Mouse (Mus musculus): ENCODE data around the gene Smyd1.

Smyd1 gene

DNA sequence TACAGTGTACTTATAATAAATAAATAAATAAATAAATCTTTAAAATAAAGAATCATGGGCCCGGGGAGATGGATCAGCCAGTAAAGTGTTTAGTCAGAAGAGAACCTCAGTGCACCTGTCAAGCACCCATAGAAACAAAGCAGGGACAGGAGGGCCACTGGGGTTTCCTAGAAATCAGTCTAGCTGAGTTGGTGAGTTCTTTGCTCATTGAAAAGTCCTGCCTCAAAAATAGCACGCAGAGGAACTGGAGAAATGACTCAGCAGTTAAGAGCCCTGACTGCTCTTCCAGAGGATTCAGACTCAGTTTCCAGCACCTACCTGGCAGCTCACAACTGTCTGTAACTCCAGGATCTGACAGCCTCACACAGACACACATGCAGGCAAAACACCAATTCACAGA lies 63.5 kb downstream of the Smyd1 start:
- DNase-seq: no peak

DNA sequence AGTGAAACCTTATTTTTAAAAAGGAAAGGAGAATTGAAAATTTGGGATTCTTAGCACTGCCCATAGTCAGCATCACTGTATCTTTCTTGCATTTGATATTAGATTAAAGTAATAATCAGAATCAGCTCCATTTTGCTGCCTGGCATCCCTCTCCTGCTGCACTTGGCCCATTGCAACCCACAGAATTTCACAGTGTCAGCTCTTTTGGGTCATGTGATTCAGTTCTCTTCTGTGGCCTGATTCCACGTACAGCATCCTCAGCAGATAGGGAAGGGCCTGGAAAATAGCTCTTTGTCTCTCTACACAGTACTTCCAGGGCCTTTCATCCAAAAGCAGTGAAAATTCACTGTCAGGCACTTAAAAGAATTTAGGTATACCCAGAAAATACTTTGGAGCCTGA lies 64.7 kb downstream of the Smyd1 start:
- DNase-seq: no peak

DNA sequence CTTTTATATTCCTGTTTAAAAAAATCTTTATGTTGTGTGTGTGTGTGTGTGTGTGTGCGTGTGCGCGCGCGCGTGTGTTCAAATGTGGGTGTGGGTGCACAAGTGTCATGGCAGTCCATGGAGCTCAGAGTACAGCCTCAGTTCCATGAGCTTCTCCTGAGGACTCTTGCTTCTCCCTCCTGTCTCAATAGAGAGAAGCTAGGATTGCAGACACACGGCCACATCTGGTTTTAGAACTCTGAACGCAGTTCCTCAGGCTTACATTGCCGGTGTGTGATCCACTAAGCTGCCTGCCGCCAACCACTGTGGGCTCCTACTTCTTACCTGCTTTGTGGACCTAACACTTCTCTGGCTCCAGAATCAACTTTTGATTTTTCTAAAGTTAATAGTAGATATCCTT lies 65.9 kb downstream of the Smyd1 start:
- DNase-seq: no peak

DNA sequence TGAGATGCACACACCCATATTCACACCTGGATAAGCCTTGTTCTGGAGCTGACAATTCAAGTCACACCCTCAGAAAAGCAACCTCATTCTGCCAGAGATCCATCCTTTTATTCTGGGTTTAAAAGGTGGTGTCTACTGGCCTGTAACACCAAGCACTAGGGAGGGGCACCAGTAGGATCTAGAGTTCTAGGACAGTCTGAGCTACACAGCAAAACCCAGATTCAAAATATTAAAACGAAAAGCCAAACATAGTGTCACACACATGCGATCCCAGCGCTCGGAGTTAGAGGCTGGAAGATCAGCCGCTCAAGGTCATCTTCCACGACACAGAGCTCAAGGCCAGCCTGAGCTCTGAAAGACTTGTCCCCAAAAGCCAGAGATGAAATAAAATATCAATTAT lies 67.6 kb downstream of the Smyd1 start:
- DNase-seq: no peak

DNA sequence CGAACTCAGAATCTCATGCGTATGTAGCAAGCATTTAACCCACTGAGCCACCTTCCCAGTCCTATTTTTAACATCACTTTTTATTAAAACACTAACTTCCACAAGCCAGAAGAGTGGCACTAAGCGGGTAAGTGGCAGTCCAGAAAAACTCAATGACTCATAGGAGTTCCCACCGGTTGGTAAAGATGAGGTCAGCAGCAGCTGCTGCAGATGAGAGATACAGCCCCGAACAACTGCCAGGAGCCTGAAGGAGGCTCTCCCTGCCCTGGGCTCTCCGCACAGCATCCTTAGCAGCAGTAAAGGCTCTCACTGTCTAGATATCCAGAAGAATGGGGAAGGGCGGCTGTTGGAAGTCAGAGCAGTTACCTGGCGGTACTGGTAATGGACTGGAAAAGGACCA lies 71.1 kb downstream of the Smyd1 start:
- no peak for DNase-seq

DNA sequence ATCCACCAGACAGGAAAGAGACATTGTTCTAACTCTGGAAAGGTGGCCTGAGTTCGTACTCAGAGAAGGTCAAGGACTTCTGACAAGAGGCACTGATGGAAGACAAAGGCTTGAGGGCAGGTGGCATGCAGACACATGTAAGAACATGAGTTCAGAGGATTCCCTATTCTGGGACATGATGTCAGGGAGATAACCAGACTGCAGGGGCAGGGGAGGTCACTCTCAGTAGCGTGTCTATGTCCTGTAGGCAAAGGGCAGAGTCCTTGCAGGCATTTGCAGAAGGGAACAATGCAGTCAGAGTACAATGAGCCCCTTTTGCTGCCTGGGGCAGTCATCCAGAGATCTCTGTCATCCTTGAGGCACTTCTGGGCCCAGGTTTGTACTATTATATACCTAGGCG lies 72.4 kb downstream of the Smyd1 start:
- no peak for DNase-seq

DNA sequence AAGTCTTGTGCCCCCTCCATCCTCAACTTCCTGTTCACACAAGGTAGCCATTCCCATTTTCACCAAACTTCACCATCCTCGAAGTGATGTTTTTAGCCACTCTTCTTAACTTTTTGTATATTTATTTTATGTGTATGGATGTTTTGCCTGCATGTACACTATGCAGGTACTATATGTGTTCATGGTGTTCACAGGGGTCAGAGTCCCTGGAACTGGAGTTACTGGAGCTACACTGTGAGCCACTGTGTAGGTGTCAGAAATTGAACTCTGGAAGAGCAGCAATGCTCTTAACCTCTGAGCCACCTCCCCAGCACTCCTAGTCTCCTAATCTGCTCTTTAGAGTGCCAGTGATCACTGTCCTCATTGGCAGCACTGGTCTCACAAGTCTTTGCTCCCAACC lies 73.6 kb downstream of the Smyd1 start:
- DNase-seq: no peak

DNA sequence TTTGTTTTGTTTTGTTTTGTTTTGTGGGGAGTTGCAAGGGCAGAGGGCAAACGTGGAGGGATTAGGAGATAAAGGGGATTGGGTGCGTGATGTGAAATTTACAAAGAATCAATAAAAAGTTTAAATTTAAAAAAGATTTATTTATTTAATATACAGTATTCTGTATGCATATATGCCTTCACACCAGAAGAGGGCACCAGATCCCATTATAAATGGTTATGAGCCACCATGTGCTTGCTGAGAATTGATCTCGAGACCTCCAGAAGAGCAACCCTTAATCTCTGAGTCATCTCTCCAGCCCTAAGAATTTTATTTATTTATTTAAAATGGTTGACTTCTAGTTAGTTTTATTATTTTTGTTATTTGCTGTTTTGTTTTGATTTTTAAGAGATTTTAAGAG lies 78.8 kb downstream of the Smyd1 start:
- DNase-seq: no peak

DNA sequence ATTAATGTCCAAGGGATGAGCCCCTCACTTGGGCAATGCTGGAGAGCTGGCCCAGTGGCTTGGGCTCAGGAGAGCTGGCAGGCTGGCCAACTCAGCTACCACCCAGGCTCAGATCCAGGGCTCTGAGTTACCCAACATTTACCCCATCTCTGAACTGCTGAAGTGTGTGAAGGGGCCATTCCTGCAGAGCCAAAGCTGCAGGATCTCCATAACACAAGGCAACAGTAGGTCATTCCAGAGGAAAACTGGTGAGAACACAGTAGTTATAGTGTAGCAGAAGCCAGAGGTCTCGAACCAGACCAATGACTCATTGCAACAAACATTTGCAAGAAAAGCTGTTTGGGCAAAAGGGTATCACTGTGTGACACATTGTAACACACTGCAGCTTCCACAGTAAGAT lies 79.2 kb downstream of the Smyd1 start:
- no peak for DNase-seq

DNA sequence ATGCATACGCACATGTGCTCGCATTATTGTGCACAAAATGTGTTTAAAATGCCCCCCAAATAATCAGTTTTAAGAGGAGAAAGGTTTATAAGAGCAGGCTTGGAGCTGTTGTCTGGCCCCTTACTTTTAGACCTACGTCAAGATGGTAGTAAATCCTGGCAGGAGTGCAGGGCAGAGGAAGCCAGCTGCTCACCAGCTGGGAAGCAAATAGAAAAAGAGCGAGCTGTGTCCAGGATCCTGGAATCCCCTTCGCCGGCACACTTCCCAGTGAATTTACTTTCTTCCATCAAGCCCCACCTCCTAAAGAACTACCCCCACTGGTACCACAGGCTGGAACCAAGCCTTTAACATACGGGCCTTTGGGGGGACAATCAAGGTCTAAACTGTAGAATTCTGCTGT lies 81.2 kb downstream of the Smyd1 start:
- DNase-seq: no peak

DNA sequence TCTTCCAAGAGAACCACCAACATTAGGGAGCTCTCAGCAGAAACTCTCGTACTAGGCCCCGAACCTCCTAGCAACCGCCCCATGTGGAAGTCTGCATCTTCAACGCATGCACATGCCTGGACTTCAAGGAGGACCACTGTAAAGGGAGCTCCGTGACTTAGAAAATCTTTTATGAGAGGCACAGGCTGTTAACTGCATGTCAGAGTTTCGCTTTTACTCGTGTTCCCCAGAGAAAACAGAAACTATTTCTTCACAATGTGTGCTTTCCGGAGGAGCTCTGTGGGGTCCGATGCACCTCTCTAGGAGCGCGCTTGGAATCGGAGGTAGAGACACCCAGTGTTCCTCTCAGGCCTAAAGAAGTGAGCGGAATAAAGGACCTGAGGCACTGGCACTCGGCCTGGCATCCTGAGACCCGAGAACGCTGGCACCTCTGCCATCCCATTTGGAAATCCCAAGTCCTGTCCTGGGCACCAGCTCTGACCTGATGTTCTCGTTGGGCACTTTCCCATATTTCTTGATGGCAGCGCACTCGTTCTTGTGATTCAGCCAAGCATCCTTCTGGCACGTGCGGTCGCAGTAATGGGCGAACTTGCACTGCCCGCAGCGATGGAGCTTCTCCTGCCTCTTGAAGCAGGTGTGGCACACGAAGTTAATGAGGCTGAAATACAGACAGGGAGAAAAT lies 82.8 kb downstream of the Smyd1 start:
- DNase-seq: no peak

DNA sequence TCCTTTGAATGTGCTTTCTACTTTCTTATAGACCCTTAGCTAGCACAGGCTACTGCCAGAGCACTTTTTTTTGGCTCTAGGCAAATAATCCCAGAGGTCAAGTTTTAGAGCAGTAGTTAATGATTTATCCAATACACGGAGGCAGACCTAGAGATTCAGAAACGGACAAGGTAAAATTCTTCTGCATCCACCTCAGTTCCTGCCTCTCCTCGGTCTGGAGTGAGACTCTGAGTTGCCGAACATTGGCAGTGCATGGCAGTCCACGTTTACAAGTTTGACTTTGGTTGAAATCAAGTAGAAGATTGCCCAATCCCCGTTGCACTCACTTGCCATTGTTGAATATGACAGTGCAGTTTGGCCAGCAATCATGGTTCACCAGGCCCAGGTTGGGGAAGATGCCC lies 85.0 kb downstream of the Smyd1 start:
- no peak for DNase-seq

DNA sequence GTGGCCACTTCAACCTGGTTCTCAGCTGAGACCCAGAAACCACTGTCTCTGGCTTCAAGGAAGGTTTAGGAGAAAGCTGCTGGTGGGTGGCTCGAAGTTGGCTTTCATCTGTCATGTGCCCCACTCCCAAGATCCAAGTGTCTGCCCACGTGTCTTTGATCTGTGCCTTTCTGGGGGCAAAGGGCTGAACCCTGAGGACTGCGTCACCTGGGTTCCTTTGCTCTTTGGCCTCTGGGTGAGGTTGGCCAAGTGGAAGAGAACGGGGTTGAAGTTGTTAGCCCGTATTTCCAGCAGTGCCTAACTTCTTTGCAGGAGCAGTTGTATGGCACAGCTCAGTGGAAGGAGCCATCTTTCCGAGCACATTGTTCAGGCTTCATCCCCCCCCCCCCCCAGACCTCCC lies 85.5 kb downstream of the Smyd1 start:
- DNase-seq: no peak

DNA sequence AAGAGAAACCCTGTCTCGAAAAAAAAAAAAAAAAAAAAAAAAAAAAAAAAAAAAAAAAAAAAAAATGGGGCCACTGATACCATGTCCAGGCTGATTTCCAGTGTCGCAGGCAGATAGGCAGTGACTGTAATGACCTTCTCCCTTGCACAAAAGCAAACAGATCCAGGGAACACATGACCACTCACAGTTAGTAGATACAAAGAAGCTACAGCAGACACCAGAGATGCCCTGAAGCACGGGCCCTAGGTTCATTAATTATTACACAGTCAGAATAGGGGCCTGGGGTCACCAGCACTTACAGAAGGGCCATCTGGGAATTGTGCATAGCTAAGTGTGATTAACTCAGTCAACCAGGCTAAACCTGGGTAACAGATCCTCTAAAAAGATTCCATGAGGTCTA lies 86.1 kb downstream of the Smyd1 start:
- no peak for DNase-seq

DNA sequence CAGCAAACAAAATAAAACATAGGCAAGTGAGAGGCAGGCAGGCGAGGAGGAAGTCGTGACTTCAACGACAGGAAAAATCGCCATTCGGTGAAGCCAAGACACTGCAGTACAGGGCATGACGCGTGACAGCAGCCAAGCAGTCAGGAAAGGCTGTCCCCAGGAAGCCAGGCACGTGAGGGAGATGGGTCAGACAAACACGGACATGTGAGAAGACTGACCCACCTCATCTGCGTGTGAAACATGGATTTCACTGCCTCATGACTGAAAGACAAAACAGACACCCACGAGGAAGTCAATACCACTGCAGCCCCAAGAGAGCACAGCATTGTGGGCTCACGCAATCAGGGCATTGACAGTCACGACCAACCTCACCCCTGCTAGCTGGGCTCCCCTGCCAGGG lies 86.9 kb downstream of the Smyd1 start:
- DNase-seq: no peak

DNA sequence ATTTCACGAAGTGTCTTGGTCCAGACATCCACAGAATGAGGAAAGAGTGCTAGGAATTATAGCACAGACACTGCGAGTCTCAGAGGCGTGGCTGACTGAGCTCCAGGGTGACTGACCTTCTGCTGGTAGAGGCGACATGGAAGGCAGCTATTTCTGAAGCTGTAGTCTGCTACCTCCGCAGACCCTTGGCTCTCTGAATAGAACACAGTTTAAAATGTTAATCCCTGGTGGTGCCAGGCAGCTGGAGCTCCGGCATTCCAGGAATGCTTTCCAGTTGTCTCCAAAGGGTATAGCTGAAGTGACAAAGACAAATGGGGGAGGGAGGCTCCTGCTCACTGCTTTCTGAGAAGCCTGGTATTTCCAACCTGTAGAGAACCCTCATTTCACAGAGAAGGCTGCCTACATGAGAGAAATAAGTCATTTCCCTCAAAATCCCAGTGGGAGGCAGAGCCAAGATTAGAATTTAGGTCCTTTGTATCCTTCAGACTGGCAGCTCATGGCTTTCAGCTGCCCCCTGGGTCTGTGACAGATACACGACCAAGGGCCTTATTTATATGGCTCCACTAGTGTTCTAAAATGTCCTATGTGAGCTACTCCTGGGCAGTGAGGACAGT lies 94.8 kb downstream of the Smyd1 start:
- DNase-seq: peak; percentile 56

DNA sequence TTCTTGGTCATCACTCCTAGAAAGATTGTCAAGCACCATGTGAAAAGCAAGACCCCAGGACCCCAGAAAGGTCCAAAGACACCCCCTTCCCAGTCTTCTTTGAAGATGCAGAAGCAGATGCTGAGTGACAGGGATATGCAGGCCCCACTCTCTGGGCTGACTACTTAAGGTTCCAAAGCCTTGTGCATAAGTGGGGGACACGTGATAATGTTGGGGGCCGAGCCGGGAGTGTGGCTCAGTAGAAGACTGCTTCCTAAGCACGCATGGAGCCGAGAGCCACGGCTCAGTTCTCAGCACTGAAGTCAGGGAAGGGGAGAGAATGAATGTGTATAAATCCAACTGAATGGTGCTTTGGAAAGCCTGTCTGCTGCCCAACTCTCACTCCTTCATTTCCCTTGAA lies 95.5 kb downstream of the Smyd1 start:
- no peak for DNase-seq

DNA sequence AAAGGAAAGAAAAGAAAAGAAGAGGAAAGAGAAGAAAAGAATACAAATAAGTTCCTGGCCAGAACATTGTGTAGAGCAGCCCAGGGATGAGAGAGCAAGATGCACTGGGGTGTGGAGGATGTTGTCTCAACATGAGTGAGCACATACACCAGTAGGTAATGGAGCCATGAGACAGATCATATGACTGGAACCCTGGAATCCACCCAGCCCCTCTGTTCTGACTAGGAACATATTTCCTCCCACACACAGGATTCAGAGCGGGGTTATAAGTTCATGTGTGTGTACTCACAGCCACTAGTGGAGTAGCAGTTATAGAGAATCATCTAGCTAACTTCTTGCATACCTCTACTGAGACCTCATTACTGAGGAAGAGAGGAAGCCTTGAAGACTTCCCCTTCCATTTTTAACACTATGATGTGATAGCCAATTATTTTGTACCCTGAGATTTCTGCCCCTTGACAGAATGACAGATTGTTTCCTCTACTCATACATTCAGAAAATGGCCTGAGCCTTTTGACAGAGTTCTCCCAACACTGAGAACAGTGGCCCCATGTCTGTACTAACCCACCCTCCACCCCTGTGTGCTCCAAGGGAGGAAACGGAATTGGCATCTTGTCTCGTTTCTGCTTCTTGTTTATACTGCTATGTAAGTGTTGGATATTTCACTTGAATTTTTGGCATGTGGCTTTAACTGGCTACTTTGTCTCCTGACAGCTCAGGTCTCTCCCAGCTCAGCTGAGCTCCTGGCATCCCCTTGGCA lies 97.7 kb downstream of the Smyd1 start:
- DNase-seq: no peak

DNA sequence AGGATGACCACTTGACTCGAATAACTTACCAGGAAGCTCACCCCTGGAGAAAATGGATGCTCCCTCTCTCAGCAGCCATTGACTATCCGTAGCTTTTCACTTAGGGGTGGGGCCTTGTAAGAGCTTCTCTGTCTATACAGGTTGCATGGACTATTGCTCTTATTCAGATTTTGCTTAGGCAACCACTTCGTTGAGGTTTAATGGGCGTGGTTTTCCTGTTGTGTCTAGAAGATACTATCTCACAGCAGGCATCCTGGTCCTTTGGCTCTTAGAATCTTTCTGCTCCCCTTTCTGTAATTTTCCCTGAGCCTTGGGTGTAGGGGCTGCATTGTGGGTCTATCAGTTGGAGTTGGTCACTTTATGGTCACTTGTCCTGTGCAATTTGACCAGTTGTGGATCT lies 100.5 kb downstream of the Smyd1 start:
- DNase-seq: no peak

DNA sequence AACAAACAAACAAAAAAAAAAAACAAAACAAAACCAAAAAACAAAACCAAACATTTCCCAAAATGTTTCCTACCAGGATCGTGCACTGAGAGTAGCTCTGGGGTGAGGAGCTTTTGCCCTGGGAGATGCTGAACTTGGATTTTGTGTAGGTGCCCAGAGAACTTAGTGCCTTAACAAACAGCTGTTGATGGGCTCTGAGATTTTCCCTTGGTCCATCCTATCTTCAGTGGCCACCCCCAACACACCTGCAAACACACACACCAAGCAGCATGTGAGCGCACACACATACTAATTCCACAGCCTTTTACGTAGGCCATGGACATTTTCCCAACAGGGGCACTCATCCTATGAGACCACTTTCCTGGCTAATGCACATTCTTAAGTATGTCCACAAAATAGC lies 109.6 kb downstream of the Smyd1 start:
- no peak for DNase-seq

DNA sequence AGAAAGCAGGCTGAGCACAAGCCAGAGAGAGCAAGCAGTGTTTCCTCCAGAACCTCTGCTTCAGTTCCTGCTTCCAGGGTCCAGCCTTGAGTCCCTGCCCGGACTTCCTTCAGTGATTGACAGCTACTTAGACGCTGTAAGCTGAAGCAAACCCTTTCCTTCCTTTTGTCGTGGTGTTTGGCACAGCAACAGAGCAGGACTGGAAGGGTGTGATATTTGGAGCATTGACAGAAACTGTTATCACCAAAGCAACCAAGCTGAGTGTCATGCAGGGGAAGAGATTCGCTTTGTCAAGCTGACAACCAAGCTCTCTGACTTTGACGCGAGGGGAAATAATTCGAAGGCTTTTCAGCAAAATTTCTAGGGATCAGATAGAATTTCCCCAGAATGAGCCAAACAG lies 110.1 kb downstream of the Smyd1 start:
- DNase-seq: no peak

DNA sequence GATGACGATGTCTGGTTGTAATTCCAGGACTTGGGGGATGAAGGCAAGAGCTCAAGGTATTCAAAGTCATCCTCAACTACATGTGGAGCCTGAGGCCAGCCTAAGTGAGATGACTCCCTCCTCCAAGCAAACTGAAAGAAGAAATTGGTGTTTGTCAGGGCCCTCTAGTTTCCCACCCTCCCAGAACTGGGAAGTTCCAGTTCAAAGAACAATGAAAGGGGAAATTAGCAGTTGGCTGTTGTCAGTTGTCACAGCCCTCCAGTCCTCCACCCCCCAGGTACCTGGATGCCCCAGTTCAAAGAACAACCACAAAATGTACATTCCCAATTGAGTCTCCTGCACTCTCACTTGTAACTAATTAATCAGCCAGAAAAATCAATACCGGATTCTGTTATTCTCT lies 113.3 kb downstream of the Smyd1 start:
- DNase-seq: no peak

DNA sequence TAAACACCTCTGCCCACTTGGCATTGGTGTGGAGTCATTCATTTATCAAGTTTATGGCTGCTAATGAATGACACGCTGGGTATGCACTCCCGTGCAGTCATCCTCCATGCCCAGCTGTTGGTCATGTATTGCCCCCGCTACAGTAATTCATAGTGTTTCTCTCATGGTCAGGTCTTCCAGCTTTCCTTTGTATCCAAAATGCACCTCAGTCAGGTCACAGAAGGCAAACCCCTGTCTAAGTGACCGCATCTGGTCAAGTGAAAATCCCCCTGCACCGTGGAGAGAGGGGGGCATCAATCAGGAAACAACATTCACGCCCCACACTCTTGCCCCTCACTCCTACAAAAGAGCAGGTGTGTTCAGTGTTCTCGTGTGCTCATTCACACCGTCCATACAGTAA lies 117.9 kb downstream of the Smyd1 start:
- DNase-seq: no peak

DNA sequence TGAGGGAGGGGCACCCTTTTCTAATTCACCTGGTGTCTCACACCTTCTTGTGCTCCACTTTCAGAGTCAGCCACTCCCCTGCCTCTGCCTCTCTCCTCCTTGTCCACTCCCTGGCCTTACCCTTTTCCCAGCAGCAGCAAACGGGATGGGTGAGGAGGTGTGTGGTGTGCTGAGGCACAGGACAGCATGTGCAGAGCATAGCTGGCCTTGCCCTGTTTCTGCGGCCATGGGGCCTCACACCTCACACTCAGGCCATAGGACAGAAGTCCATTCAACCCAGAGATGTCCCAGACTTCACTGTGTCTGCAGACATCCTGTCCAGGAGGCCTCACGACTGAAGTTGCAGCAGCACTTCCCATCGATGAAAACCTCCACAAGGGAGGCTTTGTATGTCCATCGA lies 118.4 kb downstream of the Smyd1 start:
- no peak for DNase-seq

DNA sequence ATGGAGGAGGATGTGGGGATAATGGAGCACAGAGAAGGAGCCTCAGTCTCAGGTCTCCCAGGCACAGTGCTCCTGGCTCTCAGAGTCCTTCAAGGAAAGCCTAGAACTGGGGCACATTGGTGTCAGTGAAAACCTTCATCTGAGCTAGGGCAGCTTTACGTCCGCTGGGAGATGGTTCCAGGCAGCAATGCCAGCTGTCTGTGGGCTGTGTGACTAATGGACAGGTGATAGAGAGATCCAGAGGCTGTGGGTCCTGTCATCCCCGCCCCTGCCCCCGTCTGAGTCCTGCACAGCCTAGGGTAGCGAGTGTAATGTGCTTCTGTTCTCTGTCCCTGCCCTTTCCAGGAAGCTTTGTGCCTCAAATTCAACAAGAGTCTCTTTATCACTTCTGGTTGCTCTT lies 120.1 kb downstream of the Smyd1 start:
- no peak for DNase-seq

All from embryo, embryonic 11 days (tissue).